Mouse (Mus musculus) stomach, postnatal 0 days (tissue): ENCODE measurements at regions not wholly inside any gene's neighbourhood (a gene's known extent, or its start where the extent isn't known, plus 50 kb on each side); places are given as distances from the start of the nearest gene placed in this dataset.

Experiments used
- ATAC-seq: fragments of 200-750 bp; cut with Nextera tagmentation; 2 replicates; pipeline ENCODE4 v1.8.0; 2017; ENCODE audit not compliant: low FRiP score, low TSS enrichment
- DNase-seq: peaks from one replicate; pipeline ENCODE4 v3.0.0-alpha.2; 2016; ENCODE audit warnings: low spot score
- H3K27ac ChIP-seq: fragments of 300-500 bp; sonication (generic); replicated peaks from 2 replicates; pipeline ENCODE4 v1.5.1; 2014; ENCODE audit warnings: mild to moderate bottlenecking, control low read depth
- H3K27me3 ChIP-seq: fragments of 300-500 bp; sonication (generic); 2 replicates; pipeline ENCODE4 v1.6.1; 2014; ENCODE audit warnings: low read length; ENCODE audit not compliant: control insufficient read depth, insufficient read depth
- H3K36me3 ChIP-seq: fragments of 300-500 bp; sonication (generic); 2 replicates; pipeline ENCODE4 v1.6.1; 2014; ENCODE audit warnings: low read length, mixed read lengths; ENCODE audit not compliant: control insufficient read depth, insufficient read depth
- H3K4me1 ChIP-seq: fragments of 300-500 bp; sonication (generic); replicated peaks from 2 replicates; pipeline ENCODE4 v1.6.1; 2014; ENCODE audit warnings: antibody characterized with exemption; ENCODE audit not compliant: control insufficient read depth, insufficient read depth
- H3K4me2 ChIP-seq: fragments of 300-500 bp; sonication (generic); replicated peaks from 2 replicates; pipeline ENCODE4 v1.6.1; 2014; ENCODE audit warnings: low read depth, mild to moderate bottlenecking, control low read depth, moderate library complexity
- H3K4me3 ChIP-seq: fragments of 300-500 bp; sonication (generic); 2 replicates; pipeline ENCODE4 v1.5.1; 2014; ENCODE audit warnings: low read depth, low read length, control low read depth
- H3K9ac ChIP-seq: fragments of 300-500 bp; sonication (generic); 2 replicates; pipeline ENCODE4 v1.6.1; 2014; ENCODE audit warnings: mild to moderate bottlenecking, low read length, control low read depth, mixed read lengths
- H3K9me3 ChIP-seq: fragments of 300-500 bp; sonication (generic); 2 replicates; pipeline ENCODE4 v1.6.1; 2016; ENCODE audit warnings: low read length; ENCODE audit not compliant: control insufficient read depth
- CTCF ChIP-seq: IDR thresholded peaks from 2 replicates; pipeline ENCODE4 v1.5.1; 2016; ENCODE audit warnings: antibody characterized with exemption, low read depth, mild to moderate bottlenecking, moderate library complexity
- EP300 ChIP-seq: optimal IDR thresholded peaks from 2 replicates; pipeline ENCODE3; 2016; ENCODE audit warnings: antibody characterized with exemption
- WGBS: fragments of 180-500 bp; shearing (Covaris S2); extraction: QIAGEN DNeasy Blood & Tissue Kit; methylation state at CpG from one replicate; pipeline ENCODE4 v1.1.7; 2014; 5-methylcytosine and 5-hydroxymethylcytosine counted together

- WGBS, result 65% methylated on average over 3 of the region's 3 CpGs
- no peak overlapping the region for H3K9ac ChIP-seq
- no peaks in the 10 kb centered on the region for H3K36me3 ChIP-seq
- no peaks in the 10 kb centered on the region for H3K4me1 ChIP-seq
- no peaks in the 10 kb centered on the region for H3K27me3 ChIP-seq
- TF ChIP-seq EP300 (no peak), CTCF (no peak)
- H3K4me3 ChIP-seq, result no peak overlapping the region
- no peak overlapping the region for H3K27ac ChIP-seq
- no peak for DNase-seq
- ATAC-seq, result no peak
- H3K9me3 ChIP-seq, result no peaks in the 10 kb centered on the region
- H3K4me2 ChIP-seq, result no peak overlapping the region
Measured at GRCm38 (mm10) chr14:31903664-31904063, 73.2 kb upstream of the Ankrd28 start.

- H3K27me3 ChIP-seq, result no peaks in the 10 kb centered on the region
- H3K4me1 ChIP-seq, result no peaks in the 10 kb centered on the region
- H3K9ac ChIP-seq, result no peak overlapping the region
- H3K4me3 ChIP-seq, result no peak overlapping the region
- no peak for DNase-seq
- H3K36me3 ChIP-seq, result no peaks in the 10 kb centered on the region
- H3K9me3 ChIP-seq, result no peaks in the 10 kb centered on the region
- H3K4me2 ChIP-seq, result no peak overlapping the region
- ATAC-seq, result no peak
- WGBS, result 69% methylated on average over 7 of the region's 7 CpGs
- no peak for TF ChIP-seq CTCF
- TF ChIP-seq EP300, result no peak
- H3K27ac ChIP-seq, result no peak overlapping the region
Measured at GRCm38 (mm10) chr14:31908591-31908990, 78.1 kb upstream of the Ankrd28 start.

- H3K4me3 ChIP-seq, result no peak overlapping the region
- ATAC-seq (no peak), DNase-seq (no peak)
- H3K36me3 ChIP-seq, result no peaks in the 10 kb centered on the region
- H3K27me3 ChIP-seq, result no peaks in the 10 kb centered on the region
- TF ChIP-seq EP300, result no peak
- TF ChIP-seq CTCF, result no peak
- H3K9ac ChIP-seq, result no peak overlapping the region
- no peak overlapping the region for H3K4me2 ChIP-seq
- H3K27ac ChIP-seq, result no peak overlapping the region
- H3K9me3 ChIP-seq, result no peaks in the 10 kb centered on the region
- 40% methylated on average over 4 of the region's 4 CpGs for WGBS
- H3K4me1 ChIP-seq, result no peaks in the 10 kb centered on the region
Measured at GRCm38 (mm10) chr14:31909291-31909690, 78.8 kb upstream of the Ankrd28 start.

- H3K27ac ChIP-seq, result no peak overlapping the region
- ATAC-seq, result peak; percentile 29; the same call in 1 of the 2 replicates
- 67% methylated on average over 2 of the region's 2 CpGs for WGBS
- TF ChIP-seq CTCF, result 0 out of 2 replicates have a peak, but pooled peaks have one; percentile 2
- TF ChIP-seq EP300, result no peak
- H3K27me3 ChIP-seq, result no peaks in the 10 kb centered on the region
- H3K4me2 ChIP-seq, result no peak overlapping the region
- no peaks in the 10 kb centered on the region for H3K4me1 ChIP-seq
- no peak for DNase-seq
- H3K9me3 ChIP-seq, result no peaks in the 10 kb centered on the region
- H3K4me3 ChIP-seq, result no peak overlapping the region
- no peak overlapping the region for H3K9ac ChIP-seq
- no peaks in the 10 kb centered on the region for H3K36me3 ChIP-seq
Measured at GRCm38 (mm10) chr14:31910809-31911208, 80.4 kb upstream of the Ankrd28 start.

GRCm38 (mm10) chr14:31918461-31918860 is 88.0 kb upstream of the Ankrd28 start:
- Histone ChIP-seq H3K4me2 (no peak overlapping the region), H3K36me3 (no peaks in the 10 kb centered on the region), H3K4me3 (no peak overlapping the region), H3K27ac (no peak overlapping the region), H3K9ac (no peak overlapping the region), H3K27me3 (no peaks in the 10 kb centered on the region), H3K9me3 (no peaks in the 10 kb centered on the region), H3K4me1 (no peaks in the 10 kb centered on the region)
- 86% methylated on average over 4 of the region's 4 CpGs for WGBS
- no peak for ATAC-seq
- TF ChIP-seq EP300, result no peak
- TF ChIP-seq CTCF, result no peak
- DNase-seq, result no peak

- Histone ChIP-seq H3K27ac (no peak overlapping the region), H3K4me1 (no peaks in the 10 kb centered on the region), H3K27me3 (no peaks in the 10 kb centered on the region), H3K9me3 (no peaks in the 10 kb centered on the region), H3K9ac (no peak overlapping the region), H3K4me3 (no peak overlapping the region), H3K4me2 (no peak overlapping the region), H3K36me3 (no peaks in the 10 kb centered on the region)
- 96% methylated on average over 1 of the region's 1 CpGs for WGBS
- DNase-seq (no peak), ATAC-seq (no peak)
- TF ChIP-seq CTCF (no peak), EP300 (no peak)
Measured at GRCm38 (mm10) chr14:31918921-31919320, 88.5 kb upstream of the Ankrd28 start.
